Mouse (Mus musculus): ENCODE results near the gene Tgds.
"Not testable (repeated sequence)": the region's sequence is repeated elsewhere in the genome, so short reads cannot be mapped to it uniquely, and the experiment has no call there.

Tgds gene

DNA sequence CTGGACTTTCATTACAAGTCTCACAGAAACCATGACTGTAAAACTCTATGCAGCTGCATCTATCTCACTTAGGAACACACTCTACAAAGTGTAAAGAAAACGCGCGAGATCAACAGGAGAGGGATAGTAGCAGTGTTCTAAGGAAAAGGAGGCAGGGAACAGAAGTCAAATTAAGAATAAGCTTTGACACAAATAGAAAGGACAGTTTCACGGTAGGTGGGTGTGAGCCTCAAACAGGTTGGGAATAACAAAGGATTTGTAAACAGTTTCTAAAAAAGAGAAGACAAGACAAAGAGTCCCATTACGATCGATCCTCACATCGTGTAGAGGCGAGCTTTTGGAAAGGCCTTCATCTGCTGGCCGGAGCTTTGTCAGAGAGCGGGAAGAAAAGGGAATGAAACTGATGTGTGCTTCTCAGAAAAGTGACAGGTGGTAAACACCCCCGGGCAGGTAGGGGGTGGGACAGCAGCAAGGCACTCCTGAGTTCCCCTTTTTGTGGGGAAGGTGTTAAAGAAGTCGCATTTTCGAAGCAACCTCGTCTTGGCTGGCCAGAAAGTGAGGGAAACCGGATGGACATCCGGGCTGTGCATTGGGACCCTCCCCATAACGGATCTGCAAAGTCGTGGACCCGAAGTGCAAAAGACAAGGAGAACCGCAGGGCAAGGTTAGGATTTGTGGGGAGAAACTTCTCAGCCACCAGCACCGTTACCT is 469 bp downstream of the Tgds start:
- no peak for DNase-seq

DNA sequence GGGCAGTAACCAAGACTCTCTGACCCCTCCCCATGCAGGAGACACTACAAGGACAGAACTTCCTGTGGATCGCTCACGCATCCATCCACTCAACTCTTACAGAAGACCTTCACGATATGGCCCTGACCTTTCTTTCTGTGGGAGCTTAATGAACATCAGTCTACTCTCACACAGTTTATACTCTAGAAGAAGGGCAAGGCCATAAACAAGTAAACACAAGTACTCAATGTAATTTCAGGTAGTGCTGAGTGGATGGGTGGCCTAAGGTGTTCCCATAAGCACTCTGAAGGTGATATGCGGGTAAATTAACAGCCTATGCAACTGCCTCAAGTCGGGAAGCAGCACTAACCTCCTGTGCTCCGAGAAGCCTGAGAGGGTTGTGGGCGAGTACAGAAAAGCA is 1.1 kb downstream of the Tgds start:
- no peak for DNase-seq

- no peak for DNase-seq
Measured at GRCm38 (mm10) chr14:118126301-118126700, 6.3 kb downstream of the Tgds start.

DNA sequence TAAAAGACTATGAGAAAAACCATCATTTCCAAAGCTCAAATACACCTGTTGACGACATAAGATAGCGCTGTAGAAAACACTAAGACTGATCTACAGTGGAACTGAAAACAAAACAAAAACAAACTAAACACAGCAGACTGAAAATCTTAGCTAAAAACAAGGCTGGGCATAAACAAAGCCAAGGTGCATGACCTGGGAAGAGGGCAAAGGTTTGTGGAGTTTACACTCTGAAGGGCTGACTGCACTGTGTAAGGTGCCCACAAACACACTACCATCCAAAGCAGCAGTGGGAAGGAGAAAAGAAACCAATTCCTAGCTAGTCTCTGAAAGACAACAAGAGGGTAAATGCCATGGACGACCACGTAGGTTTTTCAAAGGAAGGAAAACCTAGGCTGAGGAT is 7.8 kb downstream of the Tgds start:
- peak; percentile 4 for DNase-seq

DNA sequence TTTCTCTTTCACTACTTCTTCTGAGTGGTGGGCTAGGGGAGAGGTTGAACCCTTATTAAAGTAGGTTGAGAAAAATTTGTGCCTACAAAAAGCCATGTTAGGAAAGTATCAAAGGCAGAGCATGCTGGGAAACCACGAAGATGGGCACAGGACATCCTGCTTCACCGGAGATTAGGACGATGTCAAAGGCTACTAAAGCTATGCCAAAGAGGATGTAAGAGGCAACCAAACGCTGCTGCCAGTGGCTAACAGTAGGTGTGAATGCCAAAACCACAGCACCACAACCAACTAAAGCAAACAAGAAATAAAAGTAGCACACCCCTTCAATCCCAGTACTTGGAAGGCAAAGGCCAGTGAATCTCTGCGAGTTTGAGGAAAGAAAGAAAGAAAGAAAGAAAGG is 8.4 kb downstream of the Tgds start:
- DNase-seq: no peak

GRCm38 (mm10) chr14:118113116-118113515 is 19.4 kb downstream of the Tgds start:
- no peak for DNase-seq

DNA sequence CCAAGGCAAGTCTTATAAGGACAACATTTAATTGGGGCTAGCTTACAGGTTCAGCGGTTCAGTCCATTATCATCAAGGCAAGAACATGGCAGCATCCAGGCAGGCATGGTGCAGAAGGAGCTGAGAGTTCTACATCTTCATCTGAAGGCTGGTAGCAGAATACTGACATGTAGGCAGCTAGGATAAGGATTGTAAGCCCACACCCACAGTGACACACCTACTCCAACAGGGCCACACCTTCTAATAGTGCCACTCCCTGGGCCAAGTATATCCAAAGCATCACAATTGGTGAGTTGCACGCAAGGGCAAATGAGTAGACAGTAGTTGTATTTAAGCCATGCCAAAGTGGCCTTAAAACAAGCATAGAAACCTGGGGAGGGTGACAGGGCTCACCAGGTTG is 25.1 kb downstream of the Tgds start:
- DNase-seq: not testable (repeated sequence)

DNA sequence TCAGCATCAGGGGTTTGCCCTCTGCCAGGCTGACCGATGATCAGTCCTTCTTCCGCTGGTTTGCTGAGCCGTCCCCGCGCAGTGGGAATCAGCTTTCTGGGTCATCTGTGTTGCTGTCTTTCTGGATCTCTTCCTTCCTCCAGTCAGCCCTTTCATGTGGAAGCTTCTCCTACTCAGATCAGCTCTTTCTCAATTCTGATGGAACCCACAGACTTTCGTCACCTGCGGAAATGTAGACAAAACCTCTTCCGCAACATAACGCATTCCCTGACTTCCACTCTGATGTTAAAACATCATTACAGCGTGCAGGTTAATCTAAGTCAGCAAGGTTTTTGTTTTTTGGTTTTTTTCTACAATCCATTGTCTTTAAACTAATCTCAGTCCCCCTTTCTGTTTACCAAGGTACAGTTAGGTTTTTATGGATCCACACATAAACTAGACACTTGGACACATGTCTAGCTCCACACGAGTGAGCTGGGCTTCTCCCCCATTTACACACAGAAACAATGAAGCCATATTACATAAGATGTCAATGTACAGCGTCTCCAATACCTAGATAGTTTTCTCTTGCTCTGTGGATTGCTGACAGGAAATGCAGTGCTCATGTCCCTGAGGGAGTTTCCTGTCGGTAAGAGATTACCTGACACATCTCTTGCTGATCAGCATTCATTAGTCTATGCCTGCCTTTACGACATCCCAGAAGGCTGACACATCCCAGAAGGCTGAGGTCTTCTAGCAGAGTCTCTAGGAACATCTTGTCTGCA is 31.1 kb downstream of the Tgds start:
- DNase-seq: no peak

- no peak for DNase-seq
Measured at GRCm38 (mm10) chr14:118098265-118098664, 34.3 kb downstream of the Tgds start.

GRCm38 (mm10) chr14:118089806-118090392 is 42.7 kb downstream of the Tgds start:
- DNase-seq: no peak

DNA sequence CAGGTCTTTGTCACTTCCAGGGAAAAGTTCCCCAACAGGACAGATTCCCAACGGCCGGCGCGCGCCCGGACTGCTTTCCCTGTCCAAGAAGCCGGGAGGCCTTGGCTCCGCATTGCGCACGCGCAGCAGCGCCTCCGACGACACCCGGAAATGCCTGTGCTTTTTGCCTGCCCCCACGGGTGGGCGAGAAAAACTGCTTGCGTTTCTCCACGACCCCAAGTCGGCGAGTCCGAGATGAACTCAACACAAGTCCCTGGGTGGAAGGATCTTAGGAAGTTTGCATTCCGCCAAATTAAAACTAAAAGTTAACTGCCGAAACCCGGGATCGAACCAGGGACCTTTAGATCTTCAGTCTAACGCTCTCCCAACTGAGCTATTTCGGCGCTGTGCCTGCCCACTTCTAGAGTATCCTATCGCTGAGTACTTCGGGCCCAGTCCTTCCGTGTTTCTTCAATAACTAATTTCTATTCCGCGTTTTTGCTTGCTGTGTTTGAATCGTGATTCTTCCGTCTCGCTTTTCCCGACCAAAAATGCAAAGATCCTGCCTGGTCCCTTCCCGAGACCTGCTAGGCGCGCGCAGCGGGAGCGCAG is 43.2 kb downstream of the Tgds start:
- peak; percentile 94 for DNase-seq

DNA sequence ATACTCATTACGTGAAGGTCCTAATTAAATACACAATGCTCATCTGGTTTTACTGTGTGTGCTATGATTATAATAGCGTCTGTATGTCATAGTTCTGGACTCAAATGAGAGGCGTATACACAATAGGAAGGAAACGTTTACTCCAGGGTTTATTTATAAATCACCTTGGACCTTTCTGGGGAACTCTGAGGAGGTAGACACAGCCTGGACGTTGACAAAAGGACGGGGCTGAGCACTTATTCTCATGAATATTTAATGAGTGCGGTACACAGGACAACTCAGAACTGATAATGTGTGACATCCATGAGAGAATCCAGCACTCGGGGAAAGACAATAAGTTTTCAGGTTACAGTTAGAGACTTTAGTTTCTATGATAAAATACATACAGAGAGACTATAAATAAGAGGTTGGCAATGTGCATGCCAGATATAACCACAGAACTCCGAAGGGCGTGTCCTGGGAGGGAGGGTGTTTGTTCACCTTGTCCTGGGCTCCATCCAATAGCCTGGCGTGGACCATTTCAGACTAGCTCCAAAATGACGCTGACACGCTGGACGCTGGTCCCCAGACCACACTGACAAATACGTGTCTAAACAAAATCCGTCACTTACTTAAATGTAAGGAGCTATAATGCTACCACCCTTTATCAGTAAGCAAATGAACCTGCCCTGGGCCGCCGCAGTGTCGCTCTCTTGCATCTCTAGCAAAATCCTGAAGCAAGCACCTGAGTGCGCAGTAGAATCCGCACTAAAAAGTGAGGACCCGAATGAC is 43.9 kb downstream of the Tgds start:
- DNase-seq: no peak

DNA sequence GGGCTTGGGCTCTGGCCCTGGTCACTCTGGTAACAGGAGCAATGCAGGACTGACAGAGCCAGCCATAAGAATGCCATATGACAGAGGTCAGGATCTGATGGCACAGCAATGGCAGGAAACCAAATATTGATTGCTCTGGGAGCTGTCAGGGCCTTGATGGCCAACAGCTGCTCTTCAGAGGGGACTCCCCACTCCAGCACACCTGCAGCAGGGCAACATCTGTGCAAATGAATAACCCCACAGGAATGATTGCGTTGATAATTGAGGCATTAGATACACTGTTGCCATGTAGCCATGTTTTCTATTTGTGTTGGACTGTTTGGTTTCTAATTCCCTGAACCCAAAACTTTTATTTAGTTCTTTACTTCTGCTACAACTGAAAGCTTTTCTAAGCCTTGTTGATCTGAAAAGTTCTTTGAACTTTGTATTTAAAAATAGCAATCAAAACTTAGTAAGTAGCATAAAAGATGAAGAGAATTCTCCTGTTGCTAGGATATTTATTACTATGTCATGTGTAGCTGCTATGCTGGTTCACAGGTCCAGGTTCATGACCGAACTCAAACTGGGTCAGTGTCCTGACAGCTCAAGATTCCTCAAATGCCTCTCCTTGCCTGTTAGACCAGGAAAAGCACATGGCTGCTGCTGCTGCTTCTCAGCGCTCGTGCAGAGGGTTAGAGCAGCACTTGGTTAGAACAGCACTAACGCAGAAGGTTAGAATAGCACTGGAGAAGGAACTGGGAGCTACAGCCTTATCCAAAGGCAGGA is 46.1 kb downstream of the Tgds start:
- DNase-seq: peak; percentile 16

DNA sequence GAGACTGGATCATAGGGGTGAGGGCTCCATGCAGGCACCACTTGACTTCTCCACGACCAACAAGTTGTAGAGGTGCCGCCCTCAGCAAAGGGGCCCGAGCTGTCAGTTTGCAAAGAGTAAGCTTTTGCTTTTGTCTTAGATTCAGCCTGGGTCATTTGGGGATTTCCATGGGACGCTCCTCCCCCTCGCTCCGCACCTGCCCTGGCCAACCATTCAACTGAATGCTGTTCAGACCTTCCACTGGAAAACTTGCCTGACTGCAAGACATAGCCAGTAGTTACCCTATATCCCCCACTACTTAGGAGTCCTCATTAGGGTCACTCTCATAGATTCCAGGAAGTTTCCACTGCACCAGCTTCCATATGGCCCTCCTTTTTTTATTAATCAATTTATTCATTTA is 48.7 kb downstream of the Tgds start:
- DNase-seq: no peak

GRCm38 (mm10) chr14:118080606-118081005 is 51.9 kb downstream of the Tgds start:
- no peak for DNase-seq

GRCm38 (mm10) chr14:118070100-118070499 is 62.5 kb downstream of the Tgds start:
- DNase-seq: no peak

DNA sequence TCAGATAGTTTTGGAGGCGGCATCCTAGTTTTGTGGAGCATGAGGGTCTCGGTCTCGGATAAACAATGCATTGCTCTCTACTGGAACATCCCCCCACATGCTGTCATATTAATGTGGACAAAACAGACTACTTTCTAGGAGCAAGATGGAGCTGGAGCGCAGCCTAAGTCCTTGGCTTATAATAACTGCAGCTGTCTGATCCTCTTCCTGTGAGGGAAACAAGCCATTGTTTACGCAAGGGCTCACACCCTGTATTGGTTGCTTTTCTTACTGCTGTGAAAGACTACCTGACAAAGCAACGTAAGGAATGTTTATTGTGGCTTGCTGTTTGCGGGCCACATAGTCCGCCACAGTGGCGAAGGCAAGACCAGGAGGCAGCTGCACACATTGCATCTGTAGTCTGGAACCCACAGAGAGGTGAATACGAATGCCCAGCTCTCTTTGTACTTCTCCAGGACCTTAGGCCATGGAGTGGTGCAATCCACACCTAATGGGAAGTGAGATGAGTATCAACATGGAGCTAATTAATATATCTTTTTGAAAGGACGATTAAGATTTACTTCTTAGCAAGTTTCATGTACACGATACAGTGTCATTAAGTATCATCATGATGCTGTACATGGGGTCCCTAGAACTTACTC is 63.0 kb downstream of the Tgds start:
- DNase-seq: peak; percentile 40

Data from kidney, postnatal 14 days (tissue).